Mouse (Mus musculus): Measurements from ENCODE around the gene Crabp2. TPM values are rescaled to one million over a fixed set of nuclear protein-coding genes. Genes with fewer than 3 reads are reported as not detected.

Crabp2 gene
- polyA plus RNA-seq, 1 experiment from 2014 or later: 19.4 TPM

- peaks cover 47% of the 10 kb centered on the region for H3K4me1 ChIP-seq (replicated peaks; ENCODE audit: control insufficient read depth, insufficient read depth, low read length)
- WGBS: 79% methylated on average over 4 of the region's 4 CpGs
- no peaks in the 10 kb centered on the region for H3K9me3 ChIP-seq (ENCODE audit: control insufficient read depth, low read length)
- no peak overlapping the region for H3K4me2 ChIP-seq (ENCODE audit: low read length)
- H3K4me3 ChIP-seq (replicated peaks; ENCODE audit: low read length): no peak overlapping the region
- ATAC-seq: no peak
- H3K27me3 ChIP-seq (replicated peaks; ENCODE audit: control insufficient read depth, insufficient read depth, low read length): no peaks in the 10 kb centered on the region
- H3K27ac ChIP-seq (ENCODE audit: low read length): no peak overlapping the region
- no peak overlapping the region for H3K9ac ChIP-seq (replicated peaks; ENCODE audit: low read depth, low read length)
- peaks cover 20% of the 10 kb centered on the region for H3K36me3 ChIP-seq (ENCODE audit: control insufficient read depth, insufficient read depth)
Measured at GRCm38 (mm10) chr3:87935201-87935600, 13.3 kb upstream of the Crabp2 start.

GRCm38 (mm10) chr3:87935776-87936175 lies 12.7 kb upstream of the Crabp2 start:
- Histone ChIP-seq H3K4me3 (replicated peaks; ENCODE audit: low read length) (no peak overlapping the region), H3K4me2 (ENCODE audit: low read length) (no peak overlapping the region), H3K36me3 (ENCODE audit: control insufficient read depth, insufficient read depth) (peaks cover 22% of the 10 kb centered on the region), H3K27ac (ENCODE audit: low read length) (no peak overlapping the region), H3K27me3 (replicated peaks; ENCODE audit: control insufficient read depth, insufficient read depth, low read length) (no peaks in the 10 kb centered on the region), H3K9me3 (ENCODE audit: control insufficient read depth, low read length) (no peaks in the 10 kb centered on the region), H3K9ac (replicated peaks; ENCODE audit: low read depth, low read length) (no peak overlapping the region), H3K4me1 (replicated peaks; ENCODE audit: control insufficient read depth, insufficient read depth, low read length) (peaks cover 45% of the 10 kb centered on the region)
- 93% methylated on average over 2 of the region's 2 CpGs for WGBS
- peak; percentile 70 for ATAC-seq

- Histone ChIP-seq H3K36me3 (ENCODE audit: control insufficient read depth, insufficient read depth) (peaks cover 15% of the 10 kb centered on the region), H3K27ac (ENCODE audit: low read length) (no peak overlapping the region), H3K9ac (replicated peaks; ENCODE audit: low read depth, low read length) (no peak overlapping the region), H3K4me1 (replicated peaks; ENCODE audit: control insufficient read depth, insufficient read depth, low read length) (peaks cover 11% of the 10 kb centered on the region), H3K4me3 (replicated peaks; ENCODE audit: low read length) (no peak overlapping the region), H3K27me3 (replicated peaks; ENCODE audit: control insufficient read depth, insufficient read depth, low read length) (no peaks in the 10 kb centered on the region), H3K4me2 (ENCODE audit: low read length) (no peak overlapping the region), H3K9me3 (ENCODE audit: control insufficient read depth, low read length) (no peaks in the 10 kb centered on the region)
- no peak for ATAC-seq
- 59% methylated on average over 5 of the region's 5 CpGs for WGBS
Measured at GRCm38 (mm10) chr3:87940611-87941010, 7.9 kb upstream of the Crabp2 start.

- peaks cover 15% of the 10 kb centered on the region for H3K36me3 ChIP-seq (ENCODE audit: control insufficient read depth, insufficient read depth)
Measured at GRCm38 (mm10) chr3:87942471-87942870, 6.0 kb upstream of the Crabp2 start.

GRCm38 (mm10) chr3:87943586-87943985 lies 4.9 kb upstream of the Crabp2 start:
- Histone ChIP-seq H3K4me1 (replicated peaks; ENCODE audit: control insufficient read depth, insufficient read depth, low read length) (peaks cover 23% of the 10 kb centered on the region), H3K4me2 (ENCODE audit: low read length) (no peak overlapping the region), H3K9me3 (ENCODE audit: control insufficient read depth, low read length) (no peaks in the 10 kb centered on the region), H3K27ac (ENCODE audit: low read length) (no peak overlapping the region), H3K9ac (replicated peaks; ENCODE audit: low read depth, low read length) (no peak overlapping the region), H3K27me3 (replicated peaks; ENCODE audit: control insufficient read depth, insufficient read depth, low read length) (no peaks in the 10 kb centered on the region), H3K36me3 (ENCODE audit: control insufficient read depth, insufficient read depth) (peaks cover 12% of the 10 kb centered on the region), H3K4me3 (replicated peaks; ENCODE audit: low read length) (no peak overlapping the region)
- 85% methylated on average over 7 of the region's 7 CpGs for WGBS
- ATAC-seq: no peak

More at GRCm38 (mm10) chr3:87942471-87942870, 6.0 kb upstream of the Crabp2 start:
- ATAC-seq: no peak
- H3K9me3 ChIP-seq (ENCODE audit: control insufficient read depth, low read length): no peaks in the 10 kb centered on the region
- no peak overlapping the region for H3K9ac ChIP-seq (replicated peaks; ENCODE audit: low read depth, low read length)
- WGBS: 97% methylated on average over 2 of the region's 2 CpGs
- H3K27ac ChIP-seq (ENCODE audit: low read length): no peak overlapping the region
- no peak overlapping the region for H3K4me2 ChIP-seq (ENCODE audit: low read length)
- peaks cover 12% of the 10 kb centered on the region for H3K4me1 ChIP-seq (replicated peaks; ENCODE audit: control insufficient read depth, insufficient read depth, low read length)
- no peaks in the 10 kb centered on the region for H3K27me3 ChIP-seq (replicated peaks; ENCODE audit: control insufficient read depth, insufficient read depth, low read length)
- no peak overlapping the region for H3K4me3 ChIP-seq (replicated peaks; ENCODE audit: low read length)

- Histone ChIP-seq H3K9me3 (ENCODE audit: control insufficient read depth, low read length) (no peaks in the 10 kb centered on the region), H3K4me1 (replicated peaks; ENCODE audit: control insufficient read depth, insufficient read depth, low read length) (peaks cover 35% of the 10 kb centered on the region), H3K4me2 (ENCODE audit: low read length) (no peak overlapping the region), H3K27ac (ENCODE audit: low read length) (no peak overlapping the region), H3K9ac (replicated peaks; ENCODE audit: low read depth, low read length) (no peak overlapping the region), H3K27me3 (replicated peaks; ENCODE audit: control insufficient read depth, insufficient read depth, low read length) (no peaks in the 10 kb centered on the region), H3K36me3 (ENCODE audit: control insufficient read depth, insufficient read depth) (peaks cover 8% of the 10 kb centered on the region; the same call in 1 of the 2 replicates), H3K4me3 (replicated peaks; ENCODE audit: low read length) (no peak overlapping the region)
- 12% methylated on average over 4 of the region's 4 CpGs for WGBS
- ATAC-seq: peak; percentile 41; the same call in 1 of the 2 replicates
Measured at GRCm38 (mm10) chr3:87944838-87945600, 3.4 kb upstream of the Crabp2 start.

GRCm38 (mm10) chr3:87945781-87946540 lies 2.5 kb upstream of the Crabp2 start:
- no peak overlapping the region for H3K9ac ChIP-seq (replicated peaks; ENCODE audit: low read depth, low read length)
- no peak overlapping the region for H3K4me3 ChIP-seq (replicated peaks; ENCODE audit: low read length)
- H3K27ac ChIP-seq (ENCODE audit: low read length): no peak overlapping the region
- H3K27me3 ChIP-seq (replicated peaks; ENCODE audit: control insufficient read depth, insufficient read depth, low read length): no peaks in the 10 kb centered on the region
- H3K9me3 ChIP-seq (ENCODE audit: control insufficient read depth, low read length): no peaks in the 10 kb centered on the region
- ATAC-seq: no peak
- H3K36me3 ChIP-seq (ENCODE audit: control insufficient read depth, insufficient read depth): peaks cover 4% of the 10 kb centered on the region; the same call in 1 of the 2 replicates
- 21% methylated on average over 12 of the region's 12 CpGs for WGBS
- no peak overlapping the region for H3K4me2 ChIP-seq (ENCODE audit: low read length)
- peaks cover 36% of the 10 kb centered on the region for H3K4me1 ChIP-seq (replicated peaks; ENCODE audit: control insufficient read depth, insufficient read depth, low read length)

- H3K9me3 ChIP-seq (ENCODE audit: control insufficient read depth, low read length): no peaks in the 10 kb centered on the region
- peaks cover 3% of the 10 kb centered on the region; the same call in 1 of the 2 replicates for H3K36me3 ChIP-seq (ENCODE audit: control insufficient read depth, insufficient read depth)
- no peak overlapping the region for H3K9ac ChIP-seq (replicated peaks; ENCODE audit: low read depth, low read length)
- WGBS: 42% methylated on average over 1 of the region's 1 CpGs
- H3K27me3 ChIP-seq (replicated peaks; ENCODE audit: control insufficient read depth, insufficient read depth, low read length): no peaks in the 10 kb centered on the region; the same call in 1 of the 2 replicates
- H3K4me2 ChIP-seq (ENCODE audit: low read length): no peak overlapping the region
- H3K4me3 ChIP-seq (replicated peaks; ENCODE audit: low read length): no peak overlapping the region
- no peak overlapping the region for H3K27ac ChIP-seq (ENCODE audit: low read length)
- peaks cover 36% of the 10 kb centered on the region for H3K4me1 ChIP-seq (replicated peaks; ENCODE audit: control insufficient read depth, insufficient read depth, low read length)
- ATAC-seq: no peak
Measured at GRCm38 (mm10) chr3:87946541-87946860, 2.0 kb upstream of the Crabp2 start.

GRCm38 (mm10) chr3:87947056-87947810 lies 1.2 kb upstream of the Crabp2 start:
- Histone ChIP-seq H3K9ac (replicated peaks; ENCODE audit: low read depth, low read length) (peak overlapping the region; percentile 49), H3K4me2 (ENCODE audit: low read length) (peak overlapping the region; percentile 71), H3K36me3 (ENCODE audit: control insufficient read depth, insufficient read depth) (peaks cover 3% of the 10 kb centered on the region; the same call in 1 of the 2 replicates), H3K27me3 (replicated peaks; ENCODE audit: control insufficient read depth, insufficient read depth, low read length) (no peaks in the 10 kb centered on the region; the same call in 1 of the 2 replicates), H3K27ac (ENCODE audit: low read length) (no peak overlapping the region), H3K4me1 (replicated peaks; ENCODE audit: control insufficient read depth, insufficient read depth, low read length) (peaks cover 36% of the 10 kb centered on the region), H3K9me3 (ENCODE audit: control insufficient read depth, low read length) (no peaks in the 10 kb centered on the region), H3K4me3 (replicated peaks; ENCODE audit: low read length) (peak overlapping the region; percentile 38)
- WGBS: 8% methylated on average over 26 of the region's 26 CpGs
- 0 out of 2 replicates have a peak, but pooled peaks have one; percentile 2 for ATAC-seq

Measured in forebrain, embryonic 16.5 days (tissue).